Mouse (Mus musculus): Measurements from ENCODE around the gene Srsf4. TPM values are rescaled to one million over a fixed set of nuclear protein-coding genes. Genes with fewer than 3 reads are reported as not detected.
A peak's percentile ranks its signal among the peaks of the same experiment; 100 is the strongest.

Srsf4 gene
- polyA plus RNA-seq, 1 experiment from 2014 or later, result 154 TPM

DNA sequence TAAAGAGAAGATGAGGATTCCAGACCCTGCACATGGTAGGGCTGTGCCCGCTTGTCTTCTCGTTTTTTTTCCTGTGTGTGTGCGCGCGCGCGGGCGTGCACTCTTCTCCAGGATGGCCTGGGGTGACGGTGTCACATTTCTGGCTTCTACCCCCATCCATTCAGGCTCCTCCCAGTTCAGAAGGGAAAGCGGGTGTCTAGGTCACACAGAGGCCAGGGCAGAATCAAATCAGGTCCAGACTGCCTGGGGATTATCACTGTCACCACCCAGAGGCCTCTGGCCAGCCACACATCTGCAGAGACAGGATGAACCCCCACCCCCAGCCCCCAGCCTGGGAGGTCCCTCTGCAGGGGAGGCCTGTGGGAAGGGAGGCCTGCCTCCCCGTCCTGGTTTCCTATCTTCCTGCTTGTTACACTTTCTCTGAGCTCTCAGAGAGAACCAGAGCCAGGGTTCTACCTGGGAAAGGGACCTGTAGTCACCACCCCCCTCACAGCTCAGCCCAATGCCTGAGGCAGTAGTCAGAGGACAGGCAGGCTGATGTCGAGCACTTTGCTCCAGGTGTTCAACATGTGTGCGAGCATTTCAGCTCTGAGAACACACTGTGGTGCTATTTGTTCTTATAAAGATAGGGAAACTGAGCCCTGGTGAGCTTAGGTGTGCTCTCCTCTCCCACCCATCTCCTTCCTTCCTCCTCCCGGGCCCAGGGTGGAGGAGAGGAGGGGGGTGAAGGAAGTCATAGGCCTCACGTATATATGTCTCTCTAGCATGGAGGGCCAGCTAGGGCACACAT is 45.5 kb downstream of the Srsf4 start:
- Histone ChIP-seq H3K9me3 (no peaks in the 10 kb centered on the region), H3K4me1 (peaks cover 43% of the 10 kb centered on the region), H3K27ac (replicated peaks) (no peak overlapping the region), H3K4me3 (no peak overlapping the region), H3K4me2 (replicated peaks) (no peak overlapping the region), H3K9ac (replicated peaks) (no peak overlapping the region), H3K36me3 (peaks cover 1% of the 10 kb centered on the region; the same call in 1 of the 2 replicates), H3K27me3 (peaks cover 86% of the 10 kb centered on the region)
- no peak for ATAC-seq (replicated peaks)
- WGBS, result 24% methylated on average over 15 of the region's 15 CpGs

DNA sequence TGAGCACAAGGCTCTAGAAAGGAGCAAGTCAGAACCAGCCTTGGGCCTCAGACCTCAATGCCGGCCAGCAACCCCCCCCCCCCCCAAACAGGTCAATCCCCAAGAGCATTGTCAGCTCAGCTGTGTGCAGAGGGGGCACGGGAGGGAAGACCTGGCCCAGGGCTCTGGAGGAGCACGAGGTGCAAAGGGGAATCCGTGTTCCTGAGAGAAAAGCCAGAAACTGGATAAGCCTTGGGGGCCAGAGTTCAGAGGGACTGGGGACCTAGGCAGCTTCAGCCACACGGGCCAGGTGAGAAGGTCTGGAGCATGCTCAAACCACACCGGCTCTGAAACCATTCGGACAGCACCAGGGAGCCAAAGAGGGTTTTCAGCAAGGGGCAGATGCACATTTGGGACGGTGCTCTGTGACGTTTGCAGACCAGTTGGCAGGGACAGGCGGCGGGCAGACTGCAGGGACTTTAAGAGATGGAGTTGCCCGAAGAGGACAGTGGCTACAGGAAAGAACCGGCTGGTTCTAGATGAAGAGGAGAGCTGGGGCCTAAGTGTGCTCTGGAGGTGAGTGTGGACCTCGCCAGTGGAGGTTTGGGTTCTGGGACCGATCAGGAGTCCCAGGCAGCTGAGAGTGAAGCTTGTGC is 46.2 kb downstream of the Srsf4 start:
- Histone ChIP-seq H3K36me3 (peaks cover 2% of the 10 kb centered on the region; the same call in 1 of the 2 replicates), H3K4me1 (peaks cover 47% of the 10 kb centered on the region), H3K27ac (replicated peaks) (no peak overlapping the region), H3K9ac (replicated peaks) (no peak overlapping the region), H3K27me3 (peaks cover 80% of the 10 kb centered on the region), H3K9me3 (no peaks in the 10 kb centered on the region), H3K4me3 (peak overlapping the region; percentile 41; the same call in 1 of the 2 replicates), H3K4me2 (replicated peaks) (no peak overlapping the region)
- WGBS, result 12% methylated on average over 15 of the region's 15 CpGs
- ATAC-seq (replicated peaks), result no peak

DNA sequence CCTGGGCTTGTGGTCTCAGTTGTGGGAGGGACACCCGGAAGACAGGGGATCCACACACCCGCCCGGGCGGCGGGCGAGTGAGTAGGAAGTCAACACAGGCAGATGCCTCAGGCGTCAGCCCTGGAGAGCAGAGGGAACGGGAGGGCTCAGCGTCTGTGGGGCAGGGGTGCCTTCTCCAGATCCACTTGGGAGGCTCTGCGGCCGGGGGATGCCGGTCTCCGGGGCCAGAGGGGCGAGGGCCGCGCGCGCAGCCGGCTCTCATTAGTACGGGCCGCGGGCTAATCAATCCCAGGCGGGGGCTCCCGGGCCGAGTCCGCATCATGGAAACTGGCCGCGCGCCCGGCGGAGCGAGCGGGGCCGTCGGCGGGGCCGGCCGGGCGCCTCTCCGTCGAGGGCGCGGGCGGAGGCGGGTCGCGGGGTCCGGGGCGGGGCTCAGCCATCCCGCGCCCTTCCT is 46.8 kb downstream of the Srsf4 start:
- no peak overlapping the region for H3K9ac ChIP-seq (replicated peaks)
- H3K27ac ChIP-seq (replicated peaks), result no peak overlapping the region
- H3K9me3 ChIP-seq, result no peaks in the 10 kb centered on the region
- H3K4me3 ChIP-seq, result peak overlapping the region; percentile 41
- WGBS, result 2% methylated on average over 51 of the region's 51 CpGs
- peaks cover 43% of the 10 kb centered on the region for H3K4me1 ChIP-seq
- peaks cover 80% of the 10 kb centered on the region for H3K27me3 ChIP-seq
- H3K36me3 ChIP-seq, result peaks cover 2% of the 10 kb centered on the region; the same call in 1 of the 2 replicates
- ATAC-seq (replicated peaks), result no peak
- H3K4me2 ChIP-seq (replicated peaks), result peak overlapping the region; percentile 71

DNA sequence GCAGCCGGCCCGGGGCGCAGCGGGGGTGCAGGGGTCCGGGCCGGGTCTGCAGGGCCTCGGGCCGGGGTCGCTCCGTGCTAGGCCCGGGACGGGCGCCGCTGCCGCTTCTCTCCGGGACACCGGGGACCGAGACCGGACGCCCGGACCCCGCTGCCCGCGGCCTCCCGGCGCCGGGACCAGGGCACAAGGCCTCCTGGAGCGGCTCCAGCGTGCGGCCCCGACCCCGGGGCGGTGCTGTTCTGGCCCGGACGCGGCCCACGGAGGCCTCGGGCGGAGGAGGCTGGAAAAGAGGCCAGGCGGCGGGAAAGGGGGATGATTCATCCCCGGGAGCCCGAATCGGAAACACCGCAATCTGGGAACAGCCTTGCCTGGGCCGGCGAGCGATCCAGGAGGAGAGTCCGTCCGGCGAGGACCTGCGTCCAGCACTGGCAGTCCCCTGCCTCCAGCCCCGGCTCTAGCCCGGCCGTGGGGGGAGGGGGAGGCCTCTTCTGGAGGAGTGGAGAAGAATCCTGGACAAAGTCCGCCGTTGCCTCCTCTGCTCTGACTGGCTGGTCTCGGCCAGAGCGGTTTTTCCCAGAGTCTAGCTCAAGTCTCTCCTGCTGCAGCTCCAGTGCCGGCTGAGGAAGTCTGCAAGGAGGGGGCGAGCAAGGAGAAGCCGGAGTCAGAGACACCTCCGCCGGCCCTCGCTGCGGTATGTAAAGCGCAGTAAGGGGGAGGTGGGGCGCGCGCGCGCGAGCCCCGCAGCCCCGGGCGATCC is 47.4 kb downstream of the Srsf4 start:
- ATAC-seq (replicated peaks), result no peak
- peaks cover 37% of the 10 kb centered on the region for H3K4me1 ChIP-seq
- 1% methylated on average over 75 of the region's 76 CpGs for WGBS

DNA sequence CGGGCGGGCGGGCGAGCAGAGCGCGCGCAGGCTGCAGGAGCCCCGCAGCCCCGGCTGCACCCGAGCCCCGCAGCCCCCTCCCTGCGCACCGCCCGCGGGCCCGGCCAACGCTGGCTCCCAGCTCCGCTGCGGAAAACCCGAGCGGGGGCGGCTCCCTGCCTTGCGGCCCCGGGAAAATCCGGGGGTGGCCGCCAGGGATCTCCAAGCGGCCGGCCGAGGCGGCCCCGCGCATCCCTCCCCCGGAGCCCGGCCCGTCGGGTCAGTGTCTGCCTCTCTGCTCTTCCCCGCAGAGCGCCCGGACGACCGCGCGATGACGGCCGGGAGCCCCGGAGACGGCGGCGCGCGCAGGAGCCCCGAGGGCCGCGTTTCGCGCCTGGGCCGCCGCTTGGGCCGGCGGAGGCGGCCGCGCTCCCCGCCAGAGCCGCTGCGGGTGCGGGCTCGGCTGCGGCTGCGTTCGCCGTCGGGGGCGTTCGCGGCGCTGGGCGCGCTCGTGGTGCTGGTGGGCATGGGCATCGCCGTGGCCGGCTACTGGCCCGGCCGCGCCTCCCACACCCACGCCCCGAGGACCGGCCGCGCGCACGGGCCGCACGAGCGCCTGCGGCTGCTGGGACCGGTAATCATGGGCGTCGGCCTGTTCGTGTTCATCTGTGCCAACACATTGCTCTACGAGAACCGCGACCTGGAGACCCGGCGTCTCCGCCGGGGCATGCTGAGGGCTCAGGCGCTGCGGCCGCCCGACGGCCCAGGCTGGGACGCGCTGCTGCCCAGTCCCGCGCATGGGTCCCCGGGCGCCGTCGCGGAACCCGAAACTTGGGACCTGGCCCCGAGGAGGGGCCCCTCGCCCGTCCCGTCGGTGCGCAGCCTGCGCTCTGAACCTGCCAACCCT is 48.3 kb downstream of the Srsf4 start, which contains the start of gene Tmem200b:
Gene Tmem200b, plus strand, starts transcription at position 311 of the 886 bp plus-strand sequence.
- H3K9me3 ChIP-seq, result no peaks in the 10 kb centered on the region
- H3K4me2 ChIP-seq (replicated peaks), result peak within 1 kb of the TSS; percentile 71
- peaks cover 32% of the 10 kb centered on the region for H3K4me1 ChIP-seq
- peaks cover 65% of the 10 kb centered on the region for H3K27me3 ChIP-seq
- H3K9ac ChIP-seq (replicated peaks), result peak within 1 kb of the TSS; percentile 32
- peak; percentile 27; the same call in 1 of the 2 replicates for ATAC-seq (replicated peaks)
- H3K27ac ChIP-seq (replicated peaks), result no peak within 1 kb of the TSS
- H3K36me3 ChIP-seq, result peaks cover 7% of the 10 kb centered on the region; the same call in 1 of the 2 replicates
- peak within 1 kb of the TSS; percentile 41 for H3K4me3 ChIP-seq
- 2% methylated on average over 95 of the region's 130 CpGs for WGBS

More for the DNA sequence above, 47.4 kb downstream of the Srsf4 start:
- Histone ChIP-seq H3K4me3 (peak overlapping the region; percentile 41), H3K27ac (replicated peaks) (no peak overlapping the region), H3K27me3 (peaks cover 74% of the 10 kb centered on the region), H3K36me3 (peaks cover 2% of the 10 kb centered on the region; the same call in 1 of the 2 replicates), H3K9ac (replicated peaks) (peak overlapping the region; percentile 32), H3K9me3 (no peaks in the 10 kb centered on the region), H3K4me2 (replicated peaks) (peak overlapping the region; percentile 71)

DNA sequence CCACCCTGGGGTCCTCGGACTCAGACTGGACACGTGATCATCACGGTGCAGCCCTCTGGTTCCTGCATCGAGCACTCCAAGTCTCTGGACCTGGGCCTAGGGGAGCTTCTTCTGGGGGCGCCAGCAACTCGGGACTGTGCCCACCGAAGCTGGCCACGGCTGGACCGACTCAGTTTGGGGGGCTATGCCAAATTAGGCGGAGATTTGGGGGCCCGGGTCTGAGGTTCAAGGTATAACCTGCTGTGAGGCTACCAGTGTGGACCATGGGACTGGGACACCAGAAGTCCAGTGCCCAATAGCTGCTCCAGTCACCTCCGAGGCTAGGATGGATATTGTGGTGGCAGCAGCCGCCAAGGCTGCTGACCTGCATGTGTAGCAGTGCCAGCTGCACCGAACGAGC is 49.0 kb downstream of the Srsf4 start:
- Histone ChIP-seq H3K4me2 (replicated peaks) (peak overlapping the region; percentile 71), H3K4me3 (peak overlapping the region; percentile 41)

DNA sequence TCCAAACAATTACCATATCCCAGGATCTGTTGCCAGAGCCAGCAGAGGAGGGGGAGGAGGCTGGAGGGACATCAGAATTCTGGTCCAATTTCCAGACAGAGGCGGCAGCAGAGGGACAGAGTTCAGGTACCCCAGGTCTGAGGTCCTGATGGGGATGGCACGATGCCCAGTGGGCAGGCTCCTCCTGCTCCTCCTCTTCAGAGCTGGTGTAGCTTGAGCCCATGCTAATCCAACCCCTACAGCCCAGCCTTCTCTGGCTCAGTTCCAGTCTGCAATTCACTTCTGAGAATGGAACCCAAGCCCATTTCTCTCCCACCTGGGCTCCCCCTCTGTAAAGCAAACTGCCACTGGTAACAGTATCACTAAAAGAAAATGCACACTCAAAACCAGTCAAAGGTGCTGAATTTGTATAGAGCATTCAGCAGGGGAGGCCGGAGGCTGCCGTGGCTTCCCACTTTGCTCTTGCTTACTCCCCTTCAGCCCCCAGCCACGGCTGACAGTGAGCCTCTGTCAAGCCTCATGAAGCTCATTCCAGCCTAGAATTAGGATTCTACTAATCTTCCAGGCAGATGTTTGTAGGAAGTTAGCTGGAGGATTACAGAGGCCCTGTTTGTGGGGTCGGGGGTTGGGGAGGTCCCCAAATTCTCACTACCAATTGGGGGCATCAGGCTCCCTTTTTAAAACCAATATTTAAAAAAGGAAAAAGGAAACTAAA is 50.8 kb downstream of the Srsf4 start:
- peaks cover 32% of the 10 kb centered on the region for H3K4me1 ChIP-seq
- H3K4me3 ChIP-seq, result no peak overlapping the region
- WGBS, result 37% methylated on average over 6 of the region's 6 CpGs
- no peak overlapping the region for H3K9ac ChIP-seq (replicated peaks)
- peaks cover 21% of the 10 kb centered on the region for H3K36me3 ChIP-seq
- H3K27ac ChIP-seq (replicated peaks), result no peak overlapping the region
- no peak for ATAC-seq (replicated peaks)
- no peak overlapping the region for H3K4me2 ChIP-seq (replicated peaks)
- no peaks in the 10 kb centered on the region for H3K9me3 ChIP-seq
- H3K27me3 ChIP-seq, result peaks cover 39% of the 10 kb centered on the region

More for the DNA sequence above, 49.0 kb downstream of the Srsf4 start:
- ATAC-seq (replicated peaks), result no peak
- Histone ChIP-seq H3K9ac (replicated peaks) (no peak overlapping the region), H3K27ac (replicated peaks) (no peak overlapping the region), H3K9me3 (no peaks in the 10 kb centered on the region), H3K36me3 (peaks cover 8% of the 10 kb centered on the region; the same call in 1 of the 2 replicates), H3K27me3 (peaks cover 58% of the 10 kb centered on the region), H3K4me1 (peaks cover 32% of the 10 kb centered on the region)
- WGBS, result 60% methylated on average over 15 of the region's 15 CpGs

DNA sequence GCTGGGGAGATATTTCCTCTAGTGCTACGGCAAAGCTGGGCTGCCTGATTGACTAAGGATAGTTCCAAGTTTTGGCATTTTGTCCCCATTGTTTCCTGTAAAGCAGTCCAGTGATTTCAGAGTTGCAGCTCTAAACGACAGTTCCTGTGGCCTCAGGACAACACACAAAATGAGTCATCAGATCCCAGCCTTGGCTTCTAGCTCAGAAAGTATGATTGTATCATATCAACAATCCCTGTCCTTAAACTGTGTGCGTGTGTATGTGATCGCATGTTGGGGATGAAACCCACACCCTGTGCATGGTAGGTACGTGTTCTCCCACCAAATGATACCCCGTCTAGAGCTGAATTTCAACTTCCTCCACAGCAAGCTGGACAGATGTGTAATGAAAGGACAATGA is 55.7 kb downstream of the Srsf4 start:
- Histone ChIP-seq H3K27me3 (no peaks in the 10 kb centered on the region), H3K4me2 (replicated peaks) (no peak overlapping the region), H3K4me3 (no peak overlapping the region), H3K4me1 (peaks cover 6% of the 10 kb centered on the region), H3K9me3 (no peaks in the 10 kb centered on the region), H3K9ac (replicated peaks) (no peak overlapping the region), H3K36me3 (peaks cover 47% of the 10 kb centered on the region), H3K27ac (replicated peaks) (no peak overlapping the region)
- no peak for ATAC-seq (replicated peaks)
- 87% methylated on average over 6 of the region's 6 CpGs for WGBS

DNA sequence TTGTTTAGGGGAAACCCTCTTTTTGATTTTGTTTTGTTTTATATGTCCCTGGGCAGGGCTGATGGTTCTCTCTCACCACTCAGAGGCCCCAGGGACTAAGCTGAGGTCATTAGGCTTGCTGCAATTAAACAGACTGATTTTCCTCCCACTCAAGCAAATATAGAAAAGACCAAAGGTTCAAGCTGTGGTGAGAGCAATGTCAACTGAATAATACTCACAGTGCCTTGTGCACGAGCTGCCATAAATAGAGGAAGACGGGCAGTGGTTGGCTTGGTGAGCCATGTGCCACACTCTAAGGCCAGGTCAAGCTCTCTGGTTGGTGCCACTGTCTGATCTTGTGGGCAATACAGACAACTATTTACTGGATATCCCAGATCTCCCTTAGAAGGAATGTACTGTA is 66.0 kb downstream of the Srsf4 start:
- no peaks in the 10 kb centered on the region for H3K9me3 ChIP-seq
- H3K27me3 ChIP-seq, result no peaks in the 10 kb centered on the region
- no peak overlapping the region for H3K4me3 ChIP-seq
- H3K36me3 ChIP-seq, result peaks cover 4% of the 10 kb centered on the region; the same call in 1 of the 2 replicates
- no peak overlapping the region for H3K27ac ChIP-seq (replicated peaks)
- ATAC-seq (replicated peaks), result no peak
- H3K4me1 ChIP-seq, result no peaks in the 10 kb centered on the region
- H3K9ac ChIP-seq (replicated peaks), result no peak overlapping the region
- WGBS, result 71% methylated on average over 2 of the region's 2 CpGs
- no peak overlapping the region for H3K4me2 ChIP-seq (replicated peaks)

DNA sequence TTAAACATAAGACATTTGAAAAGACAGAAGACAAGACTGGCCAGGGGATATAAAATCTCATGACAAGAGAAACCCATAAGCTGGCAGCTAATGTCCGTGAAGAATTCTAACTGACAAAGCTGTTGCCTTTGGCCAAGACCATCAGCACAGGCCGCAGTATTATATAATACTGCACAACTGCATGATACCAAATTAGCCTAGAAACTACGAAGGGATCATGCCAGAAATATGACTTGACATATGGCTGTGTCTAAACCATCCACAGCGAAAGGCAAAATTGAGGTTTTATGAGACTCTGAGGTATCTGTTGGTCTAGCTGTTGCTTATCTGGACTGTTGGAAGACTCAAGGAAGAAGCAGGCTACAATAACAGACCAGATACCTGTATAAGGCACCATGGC is 67.4 kb downstream of the Srsf4 start:
- no peaks in the 10 kb centered on the region for H3K9me3 ChIP-seq
- no peaks in the 10 kb centered on the region for H3K4me1 ChIP-seq
- no peak overlapping the region for H3K27ac ChIP-seq (replicated peaks)
- H3K36me3 ChIP-seq, result no peaks in the 10 kb centered on the region
- WGBS, result 91% methylated on average over 4 of the region's 4 CpGs
- H3K4me3 ChIP-seq, result no peak overlapping the region
- H3K27me3 ChIP-seq, result no peaks in the 10 kb centered on the region
- H3K4me2 ChIP-seq (replicated peaks), result no peak overlapping the region
- H3K9ac ChIP-seq (replicated peaks), result no peak overlapping the region
- no peak for ATAC-seq (replicated peaks)

Data from forebrain, embryonic 15.5 days (tissue).